Mouse (Mus musculus) thymus, adult 2 months (tissue): ENCODE results near the gene Rarb.

Source experiments
- CTCF ChIP-seq: fragments of 200-500 bp; IDR thresholded peaks from 2 replicates; pipeline ENCODE4 v1.5.1; 2012; ENCODE audit warnings: mild to moderate bottlenecking, control low read depth, low read length, moderate library complexity, borderline replicate concordance; ENCODE audit not compliant: control insufficient read depth, poor library complexity, insufficient read depth; ENCODE audit errors: extremely low read depth
- POLR2A ChIP-seq: fragments of 200-500 bp; IDR thresholded peaks from 2 replicates; pipeline ENCODE4 v1.6.1; 2012; ENCODE audit warnings: mild to moderate bottlenecking, low read length, control low read depth, moderate library complexity; ENCODE audit not compliant: control insufficient read depth, poor library complexity, insufficient read depth; ENCODE audit errors: extremely low read depth

GRCm38 (mm10) chr14:16840951-16841596, 22.1 kb upstream of the Rarb start:
- TF ChIP-seq CTCF, result no peak
- no peak for TF ChIP-seq POLR2A
